Mouse (Mus musculus) liver, embryonic 14.5 days (tissue): ENCODE results near the gene Lmo1. TPM values are rescaled to one million over a fixed set of nuclear protein-coding genes. Genes with fewer than 3 reads are reported as not detected.

Source experiments
- ATAC-seq: fragments of 200-750 bp; cut with Nextera tagmentation; 2 replicates; pipeline ENCODE4 v1.8.0; 2017; ENCODE audit warnings: moderate number of reproducible peaks, mild to moderate bottlenecking, moderate library complexity; ENCODE audit not compliant: insufficient read depth
- DNase-seq, 3 experiments: peaks; one replicate each; pipeline ENCODE4 v3.0.0-alpha.2; 2012 to 2013; ENCODE audit warnings: low read depth in 3 of 3, low spot score in 3 of 3
- H3K27ac ChIP-seq: fragments of 300-500 bp; sonication (generic); 2 replicates; pipeline ENCODE4 v1.5.1; 2014; ENCODE audit warnings: moderate library complexity, mild to moderate bottlenecking, control low read depth, inconsistent platforms
- H3K27me3 ChIP-seq: fragments of 300-500 bp; sonication (generic); 2 replicates; pipeline ENCODE4 v1.6.1; 2014; ENCODE audit warnings: mild to moderate bottlenecking, low read length, moderate library complexity; ENCODE audit not compliant: control insufficient read depth, insufficient read depth
- H3K36me3 ChIP-seq: fragments of 300-500 bp; sonication (generic); replicated peaks from 2 replicates; pipeline ENCODE4 v1.6.1; 2014; ENCODE audit warnings: low read depth; ENCODE audit not compliant: control insufficient read depth, insufficient read depth
- H3K4me1 ChIP-seq, 2 experiments: fragments of 200-500 bp in 1 of 2; fragments of 300-500 bp in 1 of 2; sonication (generic) in 1 of 2; replicated peaks; 2 replicates each; pipeline ENCODE4 v1.6.1; 2012 to 2014; ENCODE audit warnings: antibody characterized with exemption in 1 of 2, inconsistent platforms in 1 of 2, low read length in 1 of 2; ENCODE audit not compliant: control insufficient read depth in 2 of 2, insufficient read depth in 2 of 2
- H3K4me2 ChIP-seq: fragments of 300-500 bp; sonication (generic); 2 replicates; pipeline ENCODE4 v1.6.1; 2014; ENCODE audit warnings: low read depth, mild to moderate bottlenecking, control low read depth, moderate library complexity
- H3K4me3 ChIP-seq, 2 experiments: fragments of 200-500 bp in 1 of 2; fragments of 300-500 bp in 1 of 2; sonication (generic) in 1 of 2; 2 replicates each; pipeline ENCODE4 v1.5.1; 2012 to 2014; ENCODE audit warnings: low read depth in 2 of 2, low read length in 2 of 2, mild to moderate bottlenecking in 2 of 2, control low read depth in 1 of 2, inconsistent platforms in 1 of 2, moderate library complexity in 1 of 2; ENCODE audit not compliant: insufficient read depth in 1 of 2
- H3K9ac ChIP-seq: fragments of 300-500 bp; sonication (generic); replicated peaks from 2 replicates; pipeline ENCODE4 v1.6.1; 2014; ENCODE audit warnings: mild to moderate bottlenecking, control low read depth, moderate library complexity
- H3K9me3 ChIP-seq: fragments of 300-500 bp; sonication (generic); 2 replicates; pipeline ENCODE4 v1.6.1; 2016; ENCODE audit warnings: low read length, mixed read lengths; ENCODE audit not compliant: control insufficient read depth
- CTCF ChIP-seq: IDR thresholded peaks from 2 replicates; pipeline ENCODE4 v1.5.1; 2016; ENCODE audit warnings: antibody characterized with exemption, low read depth, control low read depth
- EP300 ChIP-seq: IDR thresholded peaks from 2 replicates; pipeline ENCODE4 v1.6.1; 2016; ENCODE audit warnings: antibody characterized with exemption, low read depth
- WGBS: fragments of 180-500 bp; shearing (Covaris S2); extraction: QIAGEN DNeasy Blood & Tissue Kit; methylation state at CpG from one replicate; pipeline ENCODE4 v1.1.7; 2014; ENCODE audit not compliant: insufficient replicate concordance; 5-methylcytosine and 5-hydroxymethylcytosine counted together
- polyA plus RNA-seq, 2 experiments: library from polyadenylated mRNA; depleted of rRNA in 1 of 2; stranded (reverse) in 1 of 2; unstranded in 1 of 2; fragments of >200 nt; fragmentation: Nextera tagmentation in 1 of 2; extraction: Ambion mirVana in 1 of 2; gene quantifications; 2 replicates each; pipeline versions ENCODE4 v1.2.1 to v1.2.3; 2012 to 2014

Gene Lmo1
- polyA plus RNA-seq, 2 experiments, result 0.75 to 0.78 TPM

DNA sequence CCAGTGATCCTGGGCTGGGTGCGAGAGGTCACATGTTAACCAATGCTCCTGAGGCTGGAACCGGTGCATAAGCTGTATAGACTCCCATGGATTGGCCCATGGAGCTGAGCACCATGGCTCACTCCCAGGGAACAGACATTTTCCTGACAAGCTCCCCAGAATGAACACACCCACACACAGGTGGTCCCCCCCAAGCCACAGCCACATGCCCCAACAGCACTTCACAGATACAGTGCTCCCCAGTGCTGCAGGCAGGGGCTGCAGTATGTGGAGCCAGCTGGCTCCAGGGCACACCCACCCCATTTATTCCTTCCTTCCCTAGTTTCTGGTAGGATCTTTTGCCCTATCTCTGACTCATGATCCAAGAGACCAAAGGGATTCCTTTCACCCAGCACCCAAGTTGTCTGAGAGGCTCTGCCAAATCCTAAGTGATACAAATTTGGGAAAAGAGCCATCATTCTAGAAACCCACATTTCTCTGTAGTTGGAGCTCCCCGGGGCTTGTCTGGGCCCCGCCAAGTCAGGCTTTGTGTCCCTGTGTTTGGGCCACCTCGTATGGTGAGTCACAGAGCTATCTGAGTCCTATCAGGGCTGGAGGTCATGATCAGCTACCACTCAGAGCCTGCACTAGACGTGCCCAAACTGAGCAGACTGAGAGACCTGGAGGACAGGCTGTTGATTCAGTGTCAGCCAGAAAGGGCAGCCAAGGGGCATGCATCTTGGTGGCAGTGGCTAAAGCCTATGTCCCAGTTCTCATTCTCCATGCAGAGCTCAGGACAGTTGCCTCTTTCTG, 12.4 kb upstream of the Lmo1 start:
- no peaks in the 10 kb centered on the region for H3K36me3 ChIP-seq
- no peak overlapping the region for H3K4me3 ChIP-seq
- H3K9ac ChIP-seq, result no peak overlapping the region
- H3K27ac ChIP-seq, result no peak overlapping the region
- 56% methylated on average over 6 of the region's 6 CpGs for WGBS
- H3K27me3 ChIP-seq, result no peaks in the 10 kb centered on the region
- H3K4me2 ChIP-seq, result no peak overlapping the region
- ATAC-seq (no peak), DNase-seq (no peak)
- TF ChIP-seq CTCF (no peak), EP300 (no peak)
- no peaks in the 10 kb centered on the region for H3K4me1 ChIP-seq
- no peaks in the 10 kb centered on the region for H3K9me3 ChIP-seq

DNA sequence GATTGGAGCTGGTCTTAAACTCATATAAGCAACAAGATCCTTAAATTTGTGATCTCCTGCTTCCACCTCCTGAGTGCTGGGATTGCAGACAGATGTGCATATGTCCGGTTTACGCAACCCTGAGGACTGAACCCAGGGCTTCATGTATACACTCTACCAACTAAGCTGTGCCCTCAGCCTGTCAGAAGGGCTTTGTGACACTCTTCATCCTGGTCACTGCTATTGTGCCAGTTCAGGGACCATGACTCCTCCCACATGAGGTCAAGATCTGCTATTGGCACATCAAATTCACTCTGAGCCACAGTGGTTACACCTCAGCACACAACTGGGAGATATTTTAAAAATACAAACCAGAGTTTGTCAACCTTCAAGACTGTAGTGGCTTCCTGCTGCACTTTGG, 11.0 kb upstream of the Lmo1 start:
- no peak for DNase-seq
- no peak for ATAC-seq
- Histone ChIP-seq H3K27ac (no peak overlapping the region), H3K27me3 (no peaks in the 10 kb centered on the region), H3K4me1 (no peaks in the 10 kb centered on the region), H3K9ac (no peak overlapping the region), H3K4me3 (no peak overlapping the region), H3K9me3 (no peaks in the 10 kb centered on the region), H3K36me3 (no peaks in the 10 kb centered on the region), H3K4me2 (no peak overlapping the region)
- 78% methylated on average over 2 of the region's 2 CpGs for WGBS
- no peak for TF ChIP-seq CTCF
- no peak for TF ChIP-seq EP300

DNA sequence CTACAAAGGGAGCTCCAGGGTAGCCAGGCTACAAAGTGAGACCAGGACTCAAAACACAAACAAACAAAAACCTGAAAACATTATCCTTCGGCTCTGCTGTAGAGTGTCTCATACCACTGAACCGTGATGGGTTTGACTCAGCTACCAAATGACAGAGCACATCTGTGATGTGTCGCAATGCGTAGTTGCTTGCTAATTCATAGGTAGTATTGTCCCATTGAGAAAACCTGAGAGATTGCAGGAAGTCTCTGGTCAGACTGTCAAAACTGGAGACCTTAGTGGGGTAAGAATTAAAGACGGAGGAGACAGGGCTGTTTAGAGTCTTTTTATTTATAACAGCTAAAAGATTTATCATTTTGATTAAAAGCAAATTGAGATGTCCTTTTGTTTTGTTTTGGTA, 10.6 kb upstream of the Lmo1 start:
- Histone ChIP-seq H3K9me3 (no peaks in the 10 kb centered on the region), H3K27me3 (no peaks in the 10 kb centered on the region), H3K36me3 (no peaks in the 10 kb centered on the region), H3K4me1 (no peaks in the 10 kb centered on the region), H3K4me3 (no peak overlapping the region), H3K4me2 (no peak overlapping the region), H3K9ac (no peak overlapping the region), H3K27ac (no peak overlapping the region)
- 62% methylated on average over 5 of the region's 5 CpGs for WGBS
- TF ChIP-seq CTCF (no peak), EP300 (no peak)
- no peak for DNase-seq
- no peak for ATAC-seq

DNA sequence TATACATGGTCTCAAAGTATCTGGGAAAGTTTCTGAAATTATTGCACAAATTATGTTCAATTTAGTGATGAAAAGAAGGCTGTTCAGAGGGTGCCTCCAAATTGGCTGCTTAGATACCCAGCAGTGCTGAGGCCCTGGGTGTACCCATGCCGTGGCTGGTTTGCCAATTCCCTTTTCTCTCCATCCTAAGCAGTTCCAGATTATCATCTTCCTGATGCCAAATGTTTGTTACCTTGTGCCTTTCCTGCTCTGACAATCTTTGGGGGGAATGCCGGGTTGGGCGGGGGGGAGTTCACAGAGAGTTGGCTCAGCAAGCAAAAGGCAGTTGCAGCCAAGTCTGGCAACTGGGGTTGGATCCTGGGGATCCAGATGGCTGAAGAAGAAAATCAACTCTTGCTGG, 1.7 kb upstream of the Lmo1 start:
- WGBS, result 62% methylated on average over 3 of the region's 3 CpGs
- ATAC-seq, result no peak
- Histone ChIP-seq H3K4me3 (no peak overlapping the region), H3K9ac (no peak overlapping the region), H3K9me3 (no peaks in the 10 kb centered on the region), H3K36me3 (no peaks in the 10 kb centered on the region), H3K27me3 (peaks cover 25% of the 10 kb centered on the region), H3K27ac (no peak overlapping the region), H3K4me2 (no peak overlapping the region), H3K4me1 (no peaks in the 10 kb centered on the region)
- no peak for TF ChIP-seq EP300
- no peak for TF ChIP-seq CTCF
- DNase-seq, result no peak

DNA sequence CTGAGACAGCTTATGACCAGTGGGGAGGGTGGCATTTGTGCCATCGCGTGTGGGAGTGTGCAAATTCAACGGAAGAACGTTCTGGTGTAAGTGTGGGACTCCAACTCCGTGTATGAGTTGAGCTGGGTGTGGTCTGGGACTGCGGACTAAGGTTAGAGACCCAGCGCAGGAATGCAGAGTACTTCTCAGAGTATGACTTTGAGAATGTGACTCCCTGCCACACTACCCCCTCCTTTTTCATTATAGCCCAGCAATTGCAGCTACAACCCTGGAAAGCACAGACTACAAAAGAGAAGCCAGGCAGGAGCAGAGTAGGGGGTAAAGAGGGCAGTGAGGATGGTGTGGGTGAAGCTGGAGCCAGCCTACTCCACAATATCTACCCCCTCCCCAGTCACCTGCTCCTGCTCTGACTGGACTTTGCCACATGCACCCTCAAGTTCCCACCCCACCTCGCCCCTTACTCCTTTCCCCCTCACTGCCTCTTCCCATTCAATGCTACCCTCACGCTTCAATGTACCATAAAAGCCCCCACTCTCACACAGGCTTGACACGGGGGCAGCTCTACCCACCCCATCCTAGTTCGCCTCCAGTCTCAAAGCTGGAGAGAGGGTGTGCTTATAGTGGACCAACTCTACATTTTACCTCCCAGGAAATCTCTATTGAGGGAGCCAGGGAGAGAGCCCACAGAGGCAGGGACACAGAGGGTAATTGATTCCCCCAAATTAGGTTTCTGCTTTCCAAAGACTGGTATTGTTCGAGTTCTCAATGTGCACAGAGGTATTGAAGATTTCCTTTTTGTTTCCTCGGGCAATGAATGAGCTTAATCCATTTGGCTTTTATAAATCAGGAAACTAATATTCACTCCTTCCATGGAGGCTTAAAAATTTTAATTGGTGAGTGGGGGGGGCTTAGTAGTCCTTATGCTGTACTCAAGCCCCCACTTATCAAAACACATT, 941 bp upstream of the Lmo1 start:
- Histone ChIP-seq H3K4me3 (no peak overlapping the region), H3K27me3 (peaks cover 25% of the 10 kb centered on the region), H3K4me2 (no peak overlapping the region), H3K9ac (no peak overlapping the region), H3K27ac (no peak overlapping the region), H3K4me1 (no peaks in the 10 kb centered on the region), H3K9me3 (no peaks in the 10 kb centered on the region), H3K36me3 (no peaks in the 10 kb centered on the region)
- TF ChIP-seq CTCF (no peak), EP300 (no peak)
- ATAC-seq (no peak), DNase-seq (no peak)
- 24% methylated on average over 13 of the region's 13 CpGs for WGBS
